10 mouse cellular contexts compared by ENCODE assay signal in the genomic region with DNA sequence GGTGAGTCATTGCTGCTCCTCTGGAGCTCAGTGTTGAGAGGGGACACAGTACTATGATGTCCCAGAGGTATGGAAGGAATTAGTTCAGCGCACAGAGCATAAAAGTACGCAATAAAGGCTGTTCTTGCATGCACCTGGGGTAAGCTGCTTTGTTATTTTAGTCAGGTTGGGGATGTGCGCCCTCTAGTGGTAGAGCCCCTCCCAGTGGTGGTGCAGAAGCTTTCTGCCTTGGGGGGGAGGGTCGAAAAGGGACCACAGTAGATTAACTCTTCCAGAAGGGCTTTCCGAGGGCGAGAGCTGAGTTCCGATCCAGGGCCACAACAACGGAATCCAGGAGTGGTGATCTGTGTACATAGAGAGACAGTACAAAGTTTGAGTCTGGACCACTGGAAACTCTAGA. TPM values are rescaled to one million over a fixed set of nuclear protein-coding genes. Genes with fewer than 3 reads are reported as not detected.
DNase-seq lines count a peak whose midpoint lies in the region; ATAC-seq and TF ChIP-seq lines count a peak whose summit lies in the region.
"Had no signal": no experiment of that assay in that cellular context is flagged by ENCODE, and none has a peak within 500 bp of the region (broad histone marks: within the 10 kb centered on the region; RNA-seq: fewer than 3 reads in every experiment).

No protein-coding gene starts in this region.

- intact Hi-C loops in heart, postnatal 10 days (cut with DNase I) = loop anchor here (2.0 to 5.0 kb wide), 3 partner anchors 51 to 131 kb away; no protein-coding TSS in a partner anchor

- H3K27me3 ChIP-seq in heart, embryonic 10.5 days (ENCODE audit: insufficient read depth, poor library complexity, severe bottlenecking) = peaks cover 25% of the 10 kb centered on the region; the same call in 1 of the 2 replicates
- no peaks in the 10 kb centered on the region for H3K27me3 ChIP-seq in testis, adult 2 months (ENCODE audit: control insufficient read depth, insufficient read depth, low read length)
- H3K27me3 ChIP-seq: stomach, embryonic 15.5 days had no signal

- no peak overlapping the region for H3K27ac ChIP-seq in heart, embryonic 10.5 days
- no peak overlapping the region for H3K27ac ChIP-seq in testis, adult 2 months (ENCODE audit: control insufficient read depth, insufficient read depth, low read depth, low read length)
- H3K27ac ChIP-seq in layer of hippocampus, adult 2 months = no peak overlapping the region
- H3K27ac ChIP-seq: embryonic facial prominence, embryonic 15.5 days; stomach, embryonic 15.5 days had no signal

- peak; percentile 76; the same call in 1 of the 2 replicates for TF ChIP-seq CTCF in testis, adult 2 months (IDR thresholded peaks at IDR 0.05; ENCODE audit: control insufficient read depth, insufficient read depth, insufficient replicate concordance, low read depth, low read length)
- peak; percentile 96 for TF ChIP-seq CTCF in layer of hippocampus, adult 2 months (conservative IDR thresholded peaks at IDR 0.05)

- H3K9me3 ChIP-seq in heart, embryonic 10.5 days = no peaks in the 10 kb centered on the region
- H3K9me3 ChIP-seq: embryonic facial prominence, embryonic 15.5 days; stomach, embryonic 15.5 days had no signal

- ATAC-seq in erythroid progenitor cell, adult 5-6 weeks (replicated peaks; ENCODE audit: low FRiP score, poor library complexity, severe bottlenecking) = no peak

- WGBS in heart, embryonic 10.5 days = 43% methylated on average over 8 of the region's 8 CpGs

- peaks cover 10% of the 10 kb centered on the region for H3K4me1 ChIP-seq in heart, embryonic 10.5 days
- no peaks in the 10 kb centered on the region for H3K4me1 ChIP-seq in testis, adult 2 months (ENCODE audit: control insufficient read depth, insufficient read depth, low read length)

- no peak for TF ChIP-seq POLR2A in testis, adult 2 months (IDR thresholded peaks at IDR 0.05; ENCODE audit: control insufficient read depth, low read depth, low read length)

- no peaks in the 10 kb centered on the region for H3K36me3 ChIP-seq in heart, embryonic 10.5 days
- H3K36me3 ChIP-seq in testis, adult 2 months (ENCODE audit: control insufficient read depth, insufficient read depth, low read length) = no peaks in the 10 kb centered on the region
- H3K36me3 ChIP-seq: embryonic facial prominence, embryonic 15.5 days; stomach, embryonic 15.5 days had no signal

- no peak overlapping the region for H3K4me3 ChIP-seq in heart, embryonic 10.5 days
- H3K4me3 ChIP-seq in testis, adult 2 months (ENCODE audit: control insufficient read depth, low read depth, low read length) = no peak overlapping the region
- no peak overlapping the region for H3K4me3 ChIP-seq in layer of hippocampus, adult 2 months
- H3K4me3 ChIP-seq: embryonic facial prominence, embryonic 15.5 days; stomach, embryonic 15.5 days had no signal

- DNase-seq in heart, postnatal 10 days = peak; percentile 48 to 64
- DNase-seq in heart, embryonic 10.5 days (ENCODE audit: low spot score) = no peak
- DNase-seq in testis, postnatal 14 days (ENCODE audit: low spot score) = no peak
- DNase-seq in c-Kit-positive CD71-positive TER-119-positive erythroid progenitor cells, embryonic 14.5 days (ENCODE audit: low spot score) = peak; percentile 18
- DNase-seq in layer of hippocampus, adult 2 months (ENCODE audit: low spot score in 2 of 2) = peak in 1 of 2 experiments; percentile 64
- peak; percentile 71 for DNase-seq in retina, embryonic 14.5 days (ENCODE audit: low spot score)

RNA-seq across cellular contexts. Expression of gene Fgf18, which starts 49.3 kb away (rescaled TPM):
- 1 to 10 TPM; 6.1 to 7.3 TPM for total RNA-seq in heart, postnatal 10 days (2021)
- polyA plus RNA-seq in heart, embryonic 10.5 days (2016; fragmentation: Nextera tagmentation; extraction: Ambion mirVana) = 1.1 and 2.6 TPM in 2 replicates
- 0.52 and 0.89 TPM in 2 replicates for polyA plus RNA-seq in testis, adult 2 months (2012; rRNA removed)
- total RNA-seq in layer of hippocampus, adult 2 months (2021) = 1 to 10 TPM; 4.1 TPM
- total RNA-seq in erythroid progenitor cell, adult 5-6 weeks (2015; ENCODE audit: low replicate concordance) = not detected in 2 replicates
- total RNA-seq in erythroid progenitor cell, adult 5-6 weeks (2017; ENCODE audit: low replicate concordance) = 0.51 TPM in 1 of 2 replicates, not detected in the other

Comparison
In these comparisons a context has a peak if more than half of its experiments do, and no peak if none do; other contexts are left out.
1. DNase-seq: peak in heart, postnatal 10 days (2 of 2), c-Kit-positive CD71-positive TER-119-positive erythroid progenitor cells, embryonic 14.5 days (single experiment) and retina, embryonic 14.5 days (single experiment); none in heart, embryonic 10.5 days (single experiment) and testis, postnatal 14 days (single experiment).